Mouse (Mus musculus) cerebellum, adult 2 months (tissue): ENCODE data around the gene Mtmr4. TPM values are rescaled to one million over a fixed set of nuclear protein-coding genes. Genes with fewer than 3 reads are reported as not detected.

Experiments
- DNase-seq, 2 experiments: peaks; one replicate each; pipeline ENCODE4 v3.0.0; 2021
- H3K27ac ChIP-seq: fragments of 200-500 bp; 2 replicates; pipeline ENCODE4 v1.5.1; 2012; ENCODE audit warnings: low read length, control low read depth, inconsistent platforms; ENCODE audit not compliant: insufficient read depth
- H3K27me3 ChIP-seq: fragments of 200-500 bp; 2 replicates; pipeline ENCODE4 v1.6.1; 2012; ENCODE audit warnings: inconsistent platforms, mild to moderate bottlenecking, low read length, moderate library complexity; ENCODE audit not compliant: control insufficient read depth, insufficient read depth
- H3K4me1 ChIP-seq: fragments of 200-500 bp; 2 replicates; pipeline ENCODE4 v1.6.1; 2011; ENCODE audit warnings: low read length; ENCODE audit not compliant: control insufficient read depth, insufficient read depth
- H3K4me3 ChIP-seq: fragments of 200-500 bp; replicated peaks from 2 replicates; pipeline ENCODE3; 2011; ENCODE audit warnings: mild to moderate bottlenecking, low read depth, low read length, control low read depth; ENCODE audit not compliant: insufficient read depth
- CTCF ChIP-seq: fragments of 200-500 bp; IDR thresholded peaks from 2 replicates; pipeline ENCODE4 v1.5.1; 2011; ENCODE audit warnings: low read depth, mild to moderate bottlenecking, control low read depth, low read length, moderate library complexity, borderline replicate concordance; ENCODE audit not compliant: insufficient read depth
- POLR2A ChIP-seq: fragments of 200-500 bp; IDR thresholded peaks from 2 replicates; pipeline ENCODE4 v1.6.1; 2011; ENCODE audit warnings: low read length, control low read depth, borderline replicate concordance; ENCODE audit not compliant: insufficient read depth
- WGBS: fragments of 180-500 bp; shearing (Covaris S2); methylation state at CpG from one replicate; pipeline ENCODE4 v1.1.7; 2018; 5-methylcytosine and 5-hydroxymethylcytosine counted together
- polyA plus RNA-seq: library from polyadenylated mRNA; depleted of rRNA; stranded (reverse); fragments of >200 nt; gene quantifications from 2 replicates; pipeline ENCODE4 v1.2.3, GENCODE M21; 2012

The Mtmr4 gene
- polyA plus RNA-seq, 1 experiment: 66.9 TPM

GRCm38 (mm10) chr11:87639206-87639605 is 47.2 kb downstream of the Mtmr4 start:
- peak overlapping the region; percentile 42 for H3K27ac ChIP-seq
- H3K4me3 ChIP-seq: peak overlapping the region; percentile 58
- H3K4me1 ChIP-seq: no peaks in the 10 kb centered on the region; the same call in 1 of the 2 replicates
- WGBS: 2% methylated on average over 29 of the region's 29 CpGs
- no peaks in the 10 kb centered on the region for H3K27me3 ChIP-seq
- DNase-seq: peak; percentile 71 to 73
- peak; percentile 80 for TF ChIP-seq POLR2A
- TF ChIP-seq CTCF: no peak

- H3K4me3 ChIP-seq: no peak overlapping the region
- no peaks in the 10 kb centered on the region for H3K27me3 ChIP-seq
- no peak for TF ChIP-seq CTCF
- no peak for TF ChIP-seq POLR2A
- H3K27ac ChIP-seq: no peak overlapping the region
- H3K4me1 ChIP-seq: no peaks in the 10 kb centered on the region; the same call in 1 of the 2 replicates
- no peak for DNase-seq
Observed at GRCm38 (mm10) chr11:87642865-87643264, 50.9 kb downstream of the Mtmr4 start.

GRCm38 (mm10) chr11:87654693-87655092 is 62.7 kb downstream of the Mtmr4 start:
- WGBS: 83% methylated on average over 5 of the region's 5 CpGs
- no peak for DNase-seq

GRCm38 (mm10) chr11:87659216-87659615 is 67.3 kb downstream of the Mtmr4 start:
- no peaks in the 10 kb centered on the region for H3K27me3 ChIP-seq
- TF ChIP-seq CTCF (no peak), POLR2A (no peak)
- 67% methylated on average over 7 of the region's 7 CpGs for WGBS
- no peak overlapping the region for H3K27ac ChIP-seq
- no peak overlapping the region for H3K4me3 ChIP-seq
- no peaks in the 10 kb centered on the region for H3K4me1 ChIP-seq
- DNase-seq: no peak

More at GRCm38 (mm10) chr11:87654693-87655092, 62.7 kb downstream of the Mtmr4 start:
- TF ChIP-seq CTCF: no peak
- no peak for TF ChIP-seq POLR2A
- H3K27me3 ChIP-seq: no peaks in the 10 kb centered on the region
- H3K4me3 ChIP-seq: no peak overlapping the region
- no peak overlapping the region for H3K27ac ChIP-seq
- no peaks in the 10 kb centered on the region for H3K4me1 ChIP-seq

- Histone ChIP-seq H3K27ac (no peak within 1 kb of the TSS), H3K4me3 (peak within 1 kb of the TSS; percentile 71), H3K27me3 (no peaks in the 10 kb centered on the region), H3K4me1 (no peaks in the 10 kb centered on the region)
- no peak for TF ChIP-seq POLR2A
- TF ChIP-seq CTCF: peak; percentile 70
- peak; percentile 85 to 92 for DNase-seq
- under 1% methylated on average over 8 of the region's 8 CpGs for WGBS
Observed at GRCm38 (mm10) chr11:87662407-87662806, 70.4 kb downstream of the Mtmr4 start, which contains the start of gene Rnf43. Rnf43 (plus strand) TSS chr11:87662722.

GRCm38 (mm10) chr11:87662822-87663221 is 70.9 kb downstream of the Mtmr4 start:
- H3K27me3 ChIP-seq: no peaks in the 10 kb centered on the region
- H3K27ac ChIP-seq: no peak overlapping the region
- no peak for DNase-seq
- TF ChIP-seq POLR2A (no peak), CTCF (no peak)
- H3K4me1 ChIP-seq: no peaks in the 10 kb centered on the region
- peak overlapping the region; percentile 71 for H3K4me3 ChIP-seq
- 9% methylated on average over 14 of the region's 14 CpGs for WGBS

- Histone ChIP-seq H3K27ac (no peak overlapping the region), H3K4me1 (no peaks in the 10 kb centered on the region), H3K4me3 (no peak overlapping the region), H3K27me3 (no peaks in the 10 kb centered on the region)
- WGBS: 88% methylated on average over 6 of the region's 6 CpGs
- no peak for TF ChIP-seq CTCF
- TF ChIP-seq POLR2A: no peak
- no peak for DNase-seq
Observed at GRCm38 (mm10) chr11:87663948-87664347, 72.0 kb downstream of the Mtmr4 start.

- WGBS: 88% methylated on average over 12 of the region's 12 CpGs
- H3K4me3 ChIP-seq: no peak overlapping the region
- H3K4me1 ChIP-seq: no peaks in the 10 kb centered on the region
- H3K27ac ChIP-seq: no peak overlapping the region
- no peak for TF ChIP-seq POLR2A
- no peak for TF ChIP-seq CTCF
- H3K27me3 ChIP-seq: no peaks in the 10 kb centered on the region
- DNase-seq: peak in 1 of 2 experiments; percentile 22
Observed at GRCm38 (mm10) chr11:87664521-87664920, 72.6 kb downstream of the Mtmr4 start.
